Mouse (Mus musculus) Patski (cell line): ENCODE data around the gene Pex6. TPM values are rescaled to one million over a fixed set of nuclear protein-coding genes. Genes with fewer than 3 reads are reported as not detected.

Experiments
- ATAC-seq: fragments of 100-300 bp; one replicate; pipeline ENCODE4 v1.8.0; 2021
- CTCF ChIA-PET: fragments of 350-600 bp; sonication (Branson Sonifier 250); formaldehyde crosslinking; loops from one replicate; lab custom pipeline; 2022; ENCODE audit warnings: inconsistent platforms; lab: Charles Lee
- POLR2A ChIA-PET: fragments of 350-600 bp; sonication (Branson Sonifier 250); formaldehyde crosslinking; loops from one replicate; lab custom pipeline; 2022; ENCODE audit warnings: antibody characterized with exemption, inconsistent platforms; lab: Charles Lee
- DNase-seq: peaks from one replicate; pipeline ENCODE4 v3.0.0-alpha.2; 2011; ENCODE audit warnings: low read depth, low spot score
- H3K27me3 ChIP-seq: fragments of 371-371 bp; one replicate; pipeline ENCODE4 v1.5.1; 2021
- CTCF ChIP-seq: fragments of 100-300 bp; IDR thresholded peaks from one replicate; pipeline ENCODE4 v1.5.1; 2021
- in situ Hi-C: fragments of 300-500 bp; cut with MboI; formaldehyde crosslinking; loops from 3 replicates; pipeline ENCODE4 v1.11.1; 2018; ENCODE audit warnings: low pct_unique_long_range_greater_than_20kb, mixed read lengths
- polyA plus RNA-seq: library from polyadenylated mRNA; unstranded; gene quantifications from one replicate; pipeline ENCODE4 v1.2.3, GENCODE M21; 2021

Pex6 gene
- polyA plus RNA-seq, 1 experiment from 2014 or later: 39.9 TPM

DNA sequence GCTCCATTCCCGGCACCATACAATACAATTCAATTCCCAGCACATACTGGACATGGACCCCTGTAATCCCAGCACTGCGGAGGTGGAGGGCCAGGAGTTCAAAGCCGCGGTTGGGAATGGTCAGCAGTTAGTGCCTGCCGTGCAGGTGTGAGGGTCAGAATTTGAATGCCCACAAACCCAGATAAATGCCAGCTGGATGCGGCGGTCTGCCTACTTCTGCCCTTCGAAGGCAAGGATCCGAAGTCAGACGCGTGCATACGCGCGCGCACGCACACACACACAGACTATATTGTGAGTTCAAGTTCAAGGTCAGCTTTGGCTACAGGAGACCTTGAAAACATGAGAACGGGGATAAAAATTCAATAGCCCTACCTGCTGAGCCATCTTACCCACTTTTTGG is 60.4 kb downstream of the Pex6 start:
- ATAC-seq: no peak
- in situ Hi-C loops: no loop called here
- ChIA-PET CTCF (interaction anchor here (0.9 kb wide), 1 partner anchor 67 kb away, joined by 3 read pairs; no protein-coding TSS in a partner anchor), POLR2A (interaction anchor here (0.6 to 1.7 kb wide), 4 partner anchors 15 to 896 kb away, joined by 3 to 5 read pairs (median 3); partner anchors contain the start of gene Cnpy3)
- TF ChIP-seq CTCF: no peak
- DNase-seq: no peak
- no peaks in the 10 kb centered on the region for H3K27me3 ChIP-seq

GRCm38 (mm10) chr17:46772038-46772403 is 60.8 kb downstream of the Pex6 start:
- ChIA-PET CTCF (interaction anchor here (0.9 kb wide), 1 partner anchor 67 kb away, joined by 3 read pairs; no protein-coding TSS in a partner anchor), POLR2A (interaction anchor here (0.6 to 1.7 kb wide), 4 partner anchors 12 to 897 kb away, joined by 3 to 5 read pairs (median 4); partner anchors contain the start of gene Cnpy3)
- H3K27me3 ChIP-seq: no peaks in the 10 kb centered on the region
- no peak for DNase-seq
- ATAC-seq: no peak
- in situ Hi-C loops: no loop called here
- no peak for TF ChIP-seq CTCF

DNA sequence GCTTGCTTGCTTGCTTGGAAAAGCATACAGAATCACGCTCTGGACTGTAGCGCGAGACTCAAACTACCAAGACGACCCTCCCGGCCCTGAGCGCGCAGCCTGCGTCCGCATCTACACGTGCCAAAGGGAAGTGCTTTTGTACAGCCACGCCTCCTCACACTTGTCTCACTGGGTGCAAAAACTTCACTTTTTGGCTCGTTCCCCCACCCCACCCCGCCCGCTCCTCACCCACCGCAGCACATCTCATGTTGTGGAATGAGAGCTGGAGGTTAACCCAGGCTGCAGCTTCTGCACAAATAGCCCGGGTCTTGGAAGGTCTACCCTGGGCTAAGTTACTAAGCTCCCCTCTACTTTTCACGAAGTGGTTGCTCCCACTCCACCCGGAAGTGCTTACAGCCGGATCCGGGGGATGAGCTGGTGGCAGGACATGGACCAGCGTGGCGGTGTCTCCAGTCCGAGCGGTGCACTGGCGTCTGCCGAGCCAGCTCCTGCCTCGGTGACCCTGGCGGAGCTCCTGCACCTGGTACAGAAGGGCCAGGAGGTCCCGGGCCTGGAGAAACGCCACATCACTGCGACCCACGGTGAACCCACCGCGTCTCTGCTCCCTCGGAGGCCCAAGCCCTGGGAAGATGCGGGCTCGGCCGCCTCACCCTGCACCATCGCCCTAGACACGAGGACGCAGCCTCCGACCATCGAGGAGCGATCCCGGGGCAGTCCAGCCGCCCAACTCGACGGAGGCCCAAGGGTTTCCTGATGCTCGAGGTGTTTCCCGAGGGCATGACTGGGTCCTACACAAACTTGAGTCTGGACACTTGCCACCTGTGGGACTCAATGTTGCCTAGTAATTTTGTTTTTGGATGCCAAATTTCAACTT is 61.4 kb downstream of the Pex6 start, which contains the start of gene 2310039H08Rik:
Gene 2310039H08Rik, plus strand, starts transcription at position 232 of the 874 bp plus-strand sequence.
- ChIA-PET CTCF (interaction anchor here (0.9 to 1.3 kb wide), 2 partner anchors 40 to 66 kb away, joined by 3 read pairs; no protein-coding TSS in a partner anchor), POLR2A (interaction anchor here (0.6 to 1.7 kb wide), 5 partner anchors 12 to 897 kb away, joined by 3 to 5 read pairs (median 3); partner anchors contain the start of genes Cnpy3 and Klhdc3)
- no peak for TF ChIP-seq CTCF
- in situ Hi-C loops: no loop called here
- H3K27me3 ChIP-seq: no peaks in the 10 kb centered on the region
- DNase-seq (no peak), ATAC-seq (peak; percentile 67)

GRCm38 (mm10) chr17:46773278-46774130 is 62.2 kb downstream of the Pex6 start:
- H3K27me3 ChIP-seq: no peaks in the 10 kb centered on the region
- in situ Hi-C loops: no loop called here
- ChIA-PET POLR2A (interaction anchor here (0.6 to 1.7 kb wide), 6 partner anchors 12 to 162 kb away, joined by 3 to 5 read pairs (median 4); partner anchors contain the start of genes Cnpy3, Klhdc3 and Tbcc), CTCF (interaction anchor here (1.0 to 1.3 kb wide), 2 partner anchors 37 to 39 kb away, joined by 3 to 4 read pairs; no protein-coding TSS in a partner anchor)
- DNase-seq (no peak), ATAC-seq (no peak)
- peak; percentile 61 for TF ChIP-seq CTCF

DNA sequence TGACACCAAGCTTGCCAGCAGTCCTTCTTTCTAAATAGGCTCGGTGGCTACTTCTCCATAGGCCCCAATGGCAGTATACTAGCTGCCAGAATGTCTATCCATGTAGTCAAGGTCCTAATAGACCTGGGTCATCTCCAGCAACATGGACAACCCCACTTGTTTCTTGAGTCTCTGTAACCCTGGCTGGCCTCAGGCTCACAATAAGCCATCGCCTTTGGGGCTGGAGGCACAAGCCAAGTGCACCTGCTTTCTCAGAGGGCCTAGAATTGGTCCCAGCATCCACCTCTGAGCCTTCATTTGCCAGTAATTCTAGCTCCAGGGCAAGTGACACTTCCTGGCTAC is 62.8 kb downstream of the Pex6 start:
- in situ Hi-C loops: no loop called here
- H3K27me3 ChIP-seq: no peaks in the 10 kb centered on the region
- DNase-seq (no peak), ATAC-seq (no peak)
- ChIA-PET POLR2A (interaction anchor here (0.6 to 1.2 kb wide), 4 partner anchors 37 to 163 kb away, joined by 3 to 5 read pairs (median 4); partner anchors contain the start of genes Klhdc3 and Tbcc), CTCF (interaction anchor here (1.0 kb wide), 1 partner anchor 38 kb away, joined by 4 read pairs; no protein-coding TSS in a partner anchor)
- no peak for TF ChIP-seq CTCF

DNA sequence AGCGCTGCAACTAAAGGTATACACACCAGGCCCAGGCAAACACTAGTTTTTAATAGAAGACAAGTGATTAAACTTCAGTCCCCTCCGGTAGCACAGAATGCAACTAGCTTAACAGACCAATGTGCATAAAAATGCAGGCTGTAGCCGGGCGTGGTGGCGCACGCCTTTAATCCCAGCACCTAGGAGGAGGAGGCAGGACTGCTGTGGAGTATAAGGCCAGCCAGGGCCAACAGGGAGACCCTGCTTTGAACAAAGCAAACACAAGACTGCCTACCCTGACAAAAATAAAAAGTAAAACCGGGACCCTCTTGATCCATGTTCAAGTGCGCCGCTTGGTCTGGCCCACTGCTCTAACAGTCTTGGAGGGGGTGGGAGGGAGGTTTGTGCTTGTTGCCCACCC is 63.8 kb downstream of the Pex6 start:
- no peak for DNase-seq
- in situ Hi-C loops: no loop called here
- no peaks in the 10 kb centered on the region for H3K27me3 ChIP-seq
- no peak for ATAC-seq
- POLR2A ChIA-PET: interaction anchor here (0.6 kb wide), 1 partner anchor 181 kb away, joined by 4 read pairs; no protein-coding TSS in a partner anchor
- CTCF ChIA-PET: no interaction called here
- no peak for TF ChIP-seq CTCF

Other genes starting within 250 kb of the Pex6 start
- 0.21 TPM for gene Ttbk1, start 223.8 kb upstream of the Pex6 start, polyA plus RNA-seq
- 16.9 TPM for gene Dnph1, start 214.8 kb upstream of the Pex6 start, polyA plus RNA-seq
- 34.3 TPM for gene Cul9, start 165.1 kb upstream of the Pex6 start, polyA plus RNA-seq
- 72.1 TPM for gene Srf, start 155.3 kb upstream of the Pex6 start, polyA plus RNA-seq
- 86.6 TPM for gene Ptk7, start 82.0 kb upstream of the Pex6 start, polyA plus RNA-seq
- 42.3 TPM for gene Klc4, start 65.4 kb upstream of the Pex6 start, polyA plus RNA-seq
- gene Mrpl2, start 65.2 kb upstream of the Pex6 start, polyA plus RNA-seq: 124 TPM
- gene Cul7, start 61.1 kb upstream of the Pex6 start, polyA plus RNA-seq: 109 TPM
- 46.4 TPM for gene Rrp36, start 37.1 kb upstream of the Pex6 start, polyA plus RNA-seq
- gene Mea1, start 32.7 kb upstream of the Pex6 start, polyA plus RNA-seq: 150 TPM
- 61.4 TPM for gene Klhdc3, start 30.5 kb upstream of the Pex6 start, polyA plus RNA-seq
- 87.8 TPM for gene Ppp2r5d, start 6.4 kb upstream of the Pex6 start, polyA plus RNA-seq
- gene Gnmt, start 17.7 kb downstream of the Pex6 start, polyA plus RNA-seq: 0.21 TPM
- 110 TPM for gene Cnpy3, start 40.8 kb downstream of the Pex6 start, polyA plus RNA-seq
- 0.12 TPM for gene Ptcra, start 52.2 kb downstream of the Pex6 start, polyA plus RNA-seq
- gene 2310039H08Rik, start 61.2 kb downstream of the Pex6 start, polyA plus RNA-seq: 24.4 TPM
- gene Rpl7l1, start 71.2 kb downstream of the Pex6 start, polyA plus RNA-seq: 119 TPM
- 16.4 TPM for gene Bicral, start 147.0 kb downstream of the Pex6 start, polyA plus RNA-seq
- 36.4 TPM for gene Tbcc, start 179.2 kb downstream of the Pex6 start, polyA plus RNA-seq
- not detected for gene Prph2, start 199.0 kb downstream of the Pex6 start, polyA plus RNA-seq